Mouse (Mus musculus) heart, adult 2 months (tissue): ENCODE results near the gene Foxo3. TPM values are rescaled to one million over a fixed set of nuclear protein-coding genes. Genes with fewer than 3 reads are reported as not detected.

Source experiments
- DNase-seq, 2 experiments: peaks; one replicate each; pipeline ENCODE4 v3.0.0; 2021
- H3K27ac ChIP-seq: fragments of 200-600 bp; 2 replicates; pipeline ENCODE4 v1.8.1; 2022
- H3K27me3 ChIP-seq: fragments of 200-500 bp; 2 replicates; pipeline ENCODE4 v1.6.1; 2012; ENCODE audit warnings: mild to moderate bottlenecking, low read length, inconsistent platforms, mixed read lengths; ENCODE audit not compliant: control insufficient read depth, insufficient read depth
- H3K36me3 ChIP-seq: fragments of 200-500 bp; 2 replicates; pipeline ENCODE4 v1.6.1; 2012; ENCODE audit warnings: low read length, inconsistent platforms; ENCODE audit not compliant: control insufficient read depth, insufficient read depth
- H3K4me1 ChIP-seq: fragments of 200-500 bp; 2 replicates; pipeline ENCODE4 v1.6.1; 2011; ENCODE audit warnings: low read length; ENCODE audit not compliant: control insufficient read depth, insufficient read depth
- H3K4me3 ChIP-seq: fragments of 200-600 bp; 2 replicates; pipeline ENCODE4 v1.8.1; 2022
- H3K79me2 ChIP-seq: fragments of 200-500 bp; replicated peaks from 2 replicates; pipeline ENCODE4 v1.6.1; 2012; ENCODE audit warnings: mild to moderate bottlenecking, inconsistent platforms, low read length, moderate library complexity, mixed read lengths; ENCODE audit not compliant: control insufficient read depth, insufficient read depth
- H3K9ac ChIP-seq: fragments of 200-500 bp; 2 replicates; pipeline ENCODE4 v1.6.1; 2012; ENCODE audit warnings: low read depth, mild to moderate bottlenecking, control low read depth, inconsistent platforms, low read length, mixed read lengths
- CTCF ChIP-seq: fragments of 200-600 bp; IDR thresholded peaks from 2 replicates; pipeline ENCODE4 v1.8.1; 2022; ENCODE audit warnings: antibody characterized with exemption, mild to moderate bottlenecking, moderate library complexity
- EP300 ChIP-seq: fragments of 200-500 bp; IDR thresholded peaks from 2 replicates; pipeline ENCODE4 v1.6.1; 2011; ENCODE audit warnings: low read depth, low read length, control low read depth; ENCODE audit not compliant: insufficient read depth
- POLR2A ChIP-seq: fragments of 200-500 bp; IDR thresholded peaks from 2 replicates; pipeline ENCODE4 v1.6.1; 2011; ENCODE audit warnings: mild to moderate bottlenecking, low read depth, low read length, control low read depth; ENCODE audit not compliant: insufficient read depth
- WGBS: fragments of 180-500 bp; shearing (Covaris S2); methylation state at CpG from one replicate; pipeline ENCODE4 v1.1.7; 2018; 5-methylcytosine and 5-hydroxymethylcytosine counted together
- intact Hi-C: fragments of 180-260 bp; cut with DNase I; formaldehyde crosslinking; loops from one replicate; pipeline ENCODE4 v1.15.1; 2025
- polyA plus RNA-seq: library from polyadenylated mRNA; depleted of rRNA; stranded (reverse); fragments of >200 nt; gene quantifications from 2 replicates; pipeline ENCODE4 v1.2.3, GENCODE M21; 2012
- total RNA-seq, 2 experiments: library from RNA; stranded (reverse); gene quantifications; 2 replicates each; pipeline ENCODE4 v1.2.3; 2021

Gene Foxo3
- total and polyA plus RNA-seq, 3 experiments = 26.7 to 89.5 (median 72.5) TPM

DNA sequence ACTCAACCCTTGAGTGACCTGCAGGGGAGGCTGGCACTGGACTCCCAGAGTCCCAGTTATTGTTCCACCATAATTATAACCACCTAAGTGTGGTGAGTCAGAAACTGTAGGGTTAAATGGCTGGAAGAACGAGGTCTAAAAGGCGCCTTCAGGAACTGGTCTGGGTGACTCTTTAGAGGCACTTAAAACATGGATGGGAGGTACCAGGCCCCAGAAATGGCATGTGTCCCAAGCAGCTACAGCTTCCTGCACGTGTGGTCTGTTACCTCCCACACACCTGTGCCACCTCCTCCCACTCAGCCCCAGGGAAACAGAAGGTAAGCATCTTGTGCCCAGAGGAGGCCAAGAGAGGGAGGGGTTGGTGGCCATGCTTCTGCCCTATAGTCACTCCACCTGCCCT is 128.2 kb downstream of the Foxo3 start:
- no peak for TF ChIP-seq CTCF
- TF ChIP-seq EP300 = no peak
- no peak for TF ChIP-seq POLR2A
- intact Hi-C loops = no loop called here

GRCm38 (mm10) chr10:42145221-42145620 is 131.3 kb downstream of the Foxo3 start:
- 85% methylated on average over 5 of the region's 5 CpGs for WGBS
- Histone ChIP-seq H3K79me2 (no peaks in the 10 kb centered on the region), H3K9ac (no peak overlapping the region), H3K4me1 (no peaks in the 10 kb centered on the region), H3K27ac (no peak overlapping the region), H3K4me3 (no peak overlapping the region), H3K36me3 (no peaks in the 10 kb centered on the region), H3K27me3 (no peaks in the 10 kb centered on the region)
- TF ChIP-seq CTCF = no peak
- TF ChIP-seq POLR2A = no peak
- no peak for TF ChIP-seq EP300
- intact Hi-C loops = no loop called here
- no peak for DNase-seq

More for the DNA sequence above, 128.2 kb downstream of the Foxo3 start:
- 65% methylated on average over 3 of the region's 3 CpGs for WGBS
- no peaks in the 10 kb centered on the region for H3K79me2 ChIP-seq
- H3K4me1 ChIP-seq = no peaks in the 10 kb centered on the region
- DNase-seq = no peak
- H3K9ac ChIP-seq = no peak overlapping the region
- H3K4me3 ChIP-seq = no peak overlapping the region
- H3K27ac ChIP-seq = no peak overlapping the region
- H3K27me3 ChIP-seq = no peaks in the 10 kb centered on the region
- no peaks in the 10 kb centered on the region for H3K36me3 ChIP-seq

DNA sequence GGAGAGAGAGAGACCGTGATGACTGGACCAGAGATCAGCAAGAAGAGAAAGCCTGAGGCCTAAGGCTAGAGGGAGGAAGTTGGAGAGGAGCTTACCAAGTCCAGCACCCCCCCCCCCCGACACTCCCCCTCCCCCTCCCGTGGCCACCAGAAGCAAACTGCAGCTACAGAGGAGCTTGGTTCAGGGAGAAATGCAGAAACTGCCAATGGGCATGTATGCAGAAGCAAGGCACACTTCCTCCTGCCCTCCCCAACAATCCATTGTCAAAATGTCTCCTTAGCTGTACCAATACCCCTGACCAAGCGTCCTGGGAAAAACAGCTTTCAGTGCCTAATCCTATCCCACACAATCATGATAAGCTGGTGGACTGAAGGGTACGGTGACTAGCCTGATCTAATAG is 131.8 kb downstream of the Foxo3 start:
- Histone ChIP-seq H3K9ac (no peak overlapping the region), H3K79me2 (no peaks in the 10 kb centered on the region), H3K27me3 (no peaks in the 10 kb centered on the region), H3K4me1 (no peaks in the 10 kb centered on the region), H3K36me3 (no peaks in the 10 kb centered on the region), H3K4me3 (no peak overlapping the region), H3K27ac (no peak overlapping the region)
- no peak for TF ChIP-seq POLR2A
- TF ChIP-seq CTCF = no peak
- TF ChIP-seq EP300 = no peak
- WGBS = 60% methylated on average over 5 of the region's 5 CpGs
- intact Hi-C loops = no loop called here
- DNase-seq = no peak

DNA sequence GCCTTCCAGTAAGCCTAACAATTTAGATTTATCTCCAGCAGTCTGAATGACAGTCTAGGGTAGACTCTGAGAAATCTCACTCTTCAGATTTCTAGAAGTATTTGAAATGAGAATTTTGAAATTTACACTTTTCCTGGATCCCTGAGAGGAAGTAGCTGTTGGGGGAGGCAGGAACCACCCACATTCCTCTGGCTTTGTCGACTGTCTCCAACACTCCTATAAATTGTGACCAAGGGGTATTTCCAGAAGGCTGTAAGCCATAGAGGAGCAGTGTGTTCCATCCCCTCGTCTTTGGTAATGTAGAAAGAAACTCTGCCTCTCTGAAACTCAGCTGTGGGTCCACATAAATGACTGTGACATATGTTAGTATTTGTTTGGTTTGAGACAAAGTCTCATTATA is 132.4 kb downstream of the Foxo3 start:
- H3K4me1 ChIP-seq = no peaks in the 10 kb centered on the region
- no peaks in the 10 kb centered on the region for H3K27me3 ChIP-seq
- H3K36me3 ChIP-seq = no peaks in the 10 kb centered on the region
- DNase-seq = no peak
- no peaks in the 10 kb centered on the region for H3K79me2 ChIP-seq
- intact Hi-C loops = no loop called here
- H3K27ac ChIP-seq = no peak overlapping the region
- H3K4me3 ChIP-seq = no peak overlapping the region
- H3K9ac ChIP-seq = no peak overlapping the region
- TF ChIP-seq EP300 (no peak), CTCF (no peak), POLR2A (no peak)
- WGBS = 25% methylated on average over 2 of the region's 2 CpGs

DNA sequence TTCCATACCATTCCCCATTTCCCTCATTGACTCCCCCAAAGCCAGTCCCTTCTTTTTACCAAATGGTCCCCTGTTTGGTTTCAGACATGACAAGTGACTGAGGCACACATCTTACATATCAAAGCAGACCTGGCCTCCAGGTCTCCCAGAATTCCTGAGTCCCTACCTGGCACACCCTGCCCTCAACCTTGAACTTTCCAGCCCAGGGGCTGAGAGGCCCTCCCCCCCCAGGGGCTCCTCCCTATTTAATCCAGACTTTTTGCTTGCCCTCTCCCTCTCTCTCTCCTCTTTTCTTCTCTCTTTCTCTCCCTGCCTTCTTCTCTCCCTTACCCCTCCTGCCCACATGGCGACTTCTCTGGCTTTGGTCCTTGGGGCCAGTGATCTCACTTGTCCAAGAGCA is 133.8 kb downstream of the Foxo3 start:
- Histone ChIP-seq H3K27me3 (no peaks in the 10 kb centered on the region), H3K27ac (no peak overlapping the region), H3K4me3 (no peak overlapping the region), H3K9ac (no peak overlapping the region), H3K79me2 (no peaks in the 10 kb centered on the region), H3K4me1 (no peaks in the 10 kb centered on the region), H3K36me3 (no peaks in the 10 kb centered on the region)
- DNase-seq = no peak
- 92% methylated on average over 1 of the region's 1 CpGs for WGBS
- TF ChIP-seq POLR2A = no peak
- intact Hi-C loops = no loop called here

GRCm38 (mm10) chr10:42142081-42142480 is 134.5 kb downstream of the Foxo3 start:
- Histone ChIP-seq H3K4me1 (no peaks in the 10 kb centered on the region), H3K27ac (no peak overlapping the region), H3K27me3 (no peaks in the 10 kb centered on the region), H3K36me3 (no peaks in the 10 kb centered on the region), H3K9ac (no peak overlapping the region), H3K4me3 (no peak overlapping the region), H3K79me2 (no peaks in the 10 kb centered on the region)
- no peak for DNase-seq
- intact Hi-C loops = no loop called here
- WGBS = 50% methylated on average over 9 of the region's 9 CpGs
- TF ChIP-seq CTCF (no peak), EP300 (no peak), POLR2A (no peak)
